Mouse (Mus musculus) forebrain, embryonic 10.5 days (tissue): ENCODE results near the gene Btf3l4. TPM values are rescaled to one million over a fixed set of nuclear protein-coding genes. Genes with fewer than 3 reads are reported as not detected.

Source experiments
- DNase-seq: peaks from one replicate; pipeline ENCODE4 v3.0.0-alpha.2; 2017; ENCODE audit warnings: low spot score; ENCODE audit errors: extremely low spot score
- H3K27ac ChIP-seq: fragments of 300-500 bp; sonication (generic); 2 replicates; pipeline ENCODE4 v1.5.1; 2016; ENCODE audit warnings: mild to moderate bottlenecking
- H3K27me3 ChIP-seq: fragments of 300-500 bp; sonication (generic); 2 replicates; pipeline ENCODE4 v1.6.1; 2016; ENCODE audit warnings: mild to moderate bottlenecking; ENCODE audit not compliant: poor library complexity, severe bottlenecking
- H3K36me3 ChIP-seq: fragments of 300-500 bp; sonication (generic); replicated peaks from 2 replicates; pipeline ENCODE4 v1.6.1; 2016; ENCODE audit warnings: mild to moderate bottlenecking, moderate library complexity
- H3K4me1 ChIP-seq: fragments of 300-500 bp; sonication (generic); 2 replicates; pipeline ENCODE4 v1.6.1; 2016
- H3K4me3 ChIP-seq: fragments of 300-500 bp; sonication (generic); 2 replicates; pipeline ENCODE4 v1.5.1; 2016; ENCODE audit warnings: mild to moderate bottlenecking, moderate library complexity
- H3K9me3 ChIP-seq: fragments of 300-500 bp; sonication (generic); 2 replicates; pipeline ENCODE4 v1.6.1; 2016; ENCODE audit warnings: mild to moderate bottlenecking, moderate library complexity
- WGBS: fragments of 180-500 bp; shearing (Covaris S2); methylation state at CpG from one replicate; pipeline ENCODE4 v1.1.7; 2016; 5-methylcytosine and 5-hydroxymethylcytosine counted together
- polyA plus RNA-seq: library from polyadenylated mRNA; unstranded; fragments of >200 nt; fragmentation: Nextera tagmentation; extraction: Ambion mirVana; gene quantifications from 2 replicates; pipeline ENCODE4 v1.2.1, GENCODE M21; 2016

The Btf3l4 gene
- polyA plus RNA-seq, 1 experiment from 2014 or later: 213 TPM

- no peak overlapping the region for H3K4me3 ChIP-seq
- no peak overlapping the region for H3K27ac ChIP-seq
- 89% methylated on average over 4 of the region's 4 CpGs for WGBS
- H3K27me3 ChIP-seq: no peaks in the 10 kb centered on the region
- peaks cover 24% of the 10 kb centered on the region for H3K4me1 ChIP-seq
- no peaks in the 10 kb centered on the region for H3K9me3 ChIP-seq
- DNase-seq: no peak
- H3K36me3 ChIP-seq: peaks cover 25% of the 10 kb centered on the region
Measured at GRCm38 (mm10) chr4:108838031-108838430, 4.6 kb upstream of the Btf3l4 start.

GRCm38 (mm10) chr4:108835496-108835895 lies 2.1 kb upstream of the Btf3l4 start:
- 65% methylated on average over 3 of the region's 3 CpGs for WGBS

GRCm38 (mm10) chr4:108834971-108835311 lies 1.5 kb upstream of the Btf3l4 start:
- H3K36me3 ChIP-seq: peaks cover 12% of the 10 kb centered on the region
- peak overlapping the region; percentile 77 for H3K4me3 ChIP-seq
- H3K27me3 ChIP-seq: no peaks in the 10 kb centered on the region
- WGBS: 1% methylated on average over 15 of the region's 15 CpGs
- peaks cover 33% of the 10 kb centered on the region for H3K4me1 ChIP-seq
- peak overlapping the region; percentile 99 for H3K27ac ChIP-seq
- H3K9me3 ChIP-seq: no peaks in the 10 kb centered on the region
- peak; percentile 25 for DNase-seq

More at GRCm38 (mm10) chr4:108835496-108835895, 2.1 kb upstream of the Btf3l4 start:
- H3K9me3 ChIP-seq: no peaks in the 10 kb centered on the region
- H3K36me3 ChIP-seq: peaks cover 11% of the 10 kb centered on the region
- peaks cover 33% of the 10 kb centered on the region for H3K4me1 ChIP-seq
- peak overlapping the region; percentile 99 for H3K27ac ChIP-seq
- no peak for DNase-seq
- peak overlapping the region; percentile 77 for H3K4me3 ChIP-seq
- no peaks in the 10 kb centered on the region for H3K27me3 ChIP-seq

GRCm38 (mm10) chr4:108834115-108834970 lies 929 bp upstream of the Btf3l4 start, which contains the start of gene Txndc12:
Gene Txndc12 (plus strand): TSS chr4:108834601.
- H3K27ac ChIP-seq: peak within 1 kb of the TSS; percentile 99
- peak within 1 kb of the TSS; percentile 77 for H3K4me3 ChIP-seq
- H3K4me1 ChIP-seq: peaks cover 33% of the 10 kb centered on the region
- no peaks in the 10 kb centered on the region for H3K27me3 ChIP-seq
- under 1% methylated on average over 34 of the region's 34 CpGs for WGBS
- peaks cover 18% of the 10 kb centered on the region for H3K36me3 ChIP-seq
- no peaks in the 10 kb centered on the region for H3K9me3 ChIP-seq
- peak; percentile 90 for DNase-seq

GRCm38 (mm10) chr4:108833828-108834114 lies 357 bp upstream of the Btf3l4 start:
- no peaks in the 10 kb centered on the region for H3K27me3 ChIP-seq
- WGBS: 0% methylated on average over 6 of the region's 6 CpGs
- peaks cover 23% of the 10 kb centered on the region for H3K36me3 ChIP-seq
- peak overlapping the region; percentile 99 for H3K27ac ChIP-seq
- DNase-seq: no peak
- H3K9me3 ChIP-seq: no peaks in the 10 kb centered on the region
- peak overlapping the region; percentile 77 for H3K4me3 ChIP-seq
- H3K4me1 ChIP-seq: peaks cover 33% of the 10 kb centered on the region

- DNase-seq: no peak
- WGBS: 92% methylated on average over 1 of the region's 1 CpGs
- peaks cover 50% of the 10 kb centered on the region for H3K36me3 ChIP-seq
- H3K9me3 ChIP-seq: no peaks in the 10 kb centered on the region
- peaks cover 21% of the 10 kb centered on the region for H3K4me1 ChIP-seq
- no peaks in the 10 kb centered on the region for H3K27me3 ChIP-seq
- no peak overlapping the region for H3K27ac ChIP-seq
- H3K4me3 ChIP-seq: no peak overlapping the region
Measured at GRCm38 (mm10) chr4:108830698-108831097, 2.7 kb downstream of the Btf3l4 start.

GRCm38 (mm10) chr4:108826643-108827042 lies 6.8 kb downstream of the Btf3l4 start:
- peaks cover 90% of the 10 kb centered on the region for H3K36me3 ChIP-seq
- peaks cover 5% of the 10 kb centered on the region for H3K4me1 ChIP-seq
- no peak for DNase-seq
- no peak overlapping the region for H3K4me3 ChIP-seq
- no peaks in the 10 kb centered on the region for H3K27me3 ChIP-seq
- 96% methylated on average over 2 of the region's 2 CpGs for WGBS
- no peaks in the 10 kb centered on the region for H3K9me3 ChIP-seq
- no peak overlapping the region for H3K27ac ChIP-seq

- 79% methylated on average over 1 of the region's 1 CpGs for WGBS
Measured at GRCm38 (mm10) chr4:108826096-108826495, 7.3 kb downstream of the Btf3l4 start.

GRCm38 (mm10) chr4:108825677-108826076 lies 7.7 kb downstream of the Btf3l4 start:
- H3K9me3 ChIP-seq: no peaks in the 10 kb centered on the region
- no peaks in the 10 kb centered on the region for H3K4me1 ChIP-seq
- H3K27ac ChIP-seq: no peak overlapping the region
- H3K36me3 ChIP-seq: peaks cover 99% of the 10 kb centered on the region
- H3K4me3 ChIP-seq: no peak overlapping the region
- WGBS: 95% methylated on average over 3 of the region's 3 CpGs
- no peak for DNase-seq
- no peaks in the 10 kb centered on the region for H3K27me3 ChIP-seq

More at GRCm38 (mm10) chr4:108826096-108826495, 7.3 kb downstream of the Btf3l4 start:
- no peaks in the 10 kb centered on the region for H3K27me3 ChIP-seq
- no peak for DNase-seq
- no peaks in the 10 kb centered on the region for H3K4me1 ChIP-seq
- no peaks in the 10 kb centered on the region for H3K9me3 ChIP-seq
- H3K4me3 ChIP-seq: no peak overlapping the region
- H3K36me3 ChIP-seq: peaks cover 96% of the 10 kb centered on the region
- H3K27ac ChIP-seq: no peak overlapping the region

- Histone ChIP-seq H3K27ac (no peak overlapping the region), H3K4me1 (no peaks in the 10 kb centered on the region), H3K4me3 (no peak overlapping the region), H3K36me3 (peaks cover 18% of the 10 kb centered on the region), H3K9me3 (no peaks in the 10 kb centered on the region), H3K27me3 (no peaks in the 10 kb centered on the region)
- 74% methylated on average over 6 of the region's 6 CpGs for WGBS
- no peak for DNase-seq
Measured at GRCm38 (mm10) chr4:108811550-108811949, 21.9 kb downstream of the Btf3l4 start.

- no peak for DNase-seq
Measured at GRCm38 (mm10) chr4:108811142-108811541, 22.3 kb downstream of the Btf3l4 start.

GRCm38 (mm10) chr4:108803535-108803934 lies 29.9 kb downstream of the Btf3l4 start:
- WGBS: 88% methylated on average over 2 of the region's 2 CpGs
- Histone ChIP-seq H3K4me3 (no peak overlapping the region), H3K36me3 (no peaks in the 10 kb centered on the region), H3K4me1 (no peaks in the 10 kb centered on the region), H3K27me3 (no peaks in the 10 kb centered on the region), H3K9me3 (no peaks in the 10 kb centered on the region), H3K27ac (no peak overlapping the region)
- DNase-seq: no peak

More at GRCm38 (mm10) chr4:108811142-108811541, 22.3 kb downstream of the Btf3l4 start:
- Histone ChIP-seq H3K36me3 (peaks cover 18% of the 10 kb centered on the region), H3K4me3 (no peak overlapping the region), H3K27me3 (no peaks in the 10 kb centered on the region), H3K9me3 (no peaks in the 10 kb centered on the region), H3K4me1 (no peaks in the 10 kb centered on the region), H3K27ac (no peak overlapping the region)
- WGBS: 70% methylated on average over 4 of the region's 4 CpGs

- no peaks in the 10 kb centered on the region for H3K27me3 ChIP-seq
- 58% methylated on average over 2 of the region's 2 CpGs for WGBS
- peaks cover 14% of the 10 kb centered on the region for H3K4me1 ChIP-seq
- no peak overlapping the region for H3K27ac ChIP-seq
- H3K36me3 ChIP-seq: no peaks in the 10 kb centered on the region
- no peaks in the 10 kb centered on the region for H3K9me3 ChIP-seq
- no peak overlapping the region for H3K4me3 ChIP-seq
- DNase-seq: no peak
Measured at GRCm38 (mm10) chr4:108798083-108798830, 35.2 kb downstream of the Btf3l4 start.
